Mouse (Mus musculus) MEL (cell line): Measurements from ENCODE around the gene Klhdc8a.

ENCODE experiments used
- CTCF ChIP-seq, 3 experiments: IDR thresholded peaks in 2 of 3; conservative IDR thresholded peaks in 1 of 3; 2 replicates each; pipeline ENCODE4 v1.5.1; 2011 to 2012; ENCODE audit warnings: low read length in 3 of 3, low read depth in 2 of 3, mild to moderate bottlenecking in 2 of 3, improper control_type of control experiment in 1 of 3, inconsistent platforms in 1 of 3, mixed read lengths in 1 of 3, moderate library complexity in 1 of 3; ENCODE audit not compliant: control insufficient read depth in 1 of 3, insufficient read depth in 1 of 3, poor library complexity in 1 of 3, severe bottlenecking in 1 of 3
- ETS1 ChIP-seq: IDR thresholded peaks from 2 replicates; pipeline ENCODE4 v1.6.1; 2012; ENCODE audit warnings: low read depth, mild to moderate bottlenecking, inconsistent platforms, low read length, improper control_type of control experiment, moderate library complexity
- GATA1 ChIP-seq: IDR thresholded peaks from 2 replicates; pipeline ENCODE4 v1.6.1; 2011; ENCODE audit warnings: low read depth, low read length, improper control_type of control experiment
- POLR2A ChIP-seq, 2 experiments: IDR thresholded peaks; 2 replicates each; pipeline ENCODE4 v1.6.1; 2011 to 2012; ENCODE audit warnings: low read length in 2 of 2, mild to moderate bottlenecking in 2 of 2, control low read depth in 1 of 2, improper control_type of control experiment in 1 of 2, low read depth in 1 of 2, moderate library complexity in 1 of 2; ENCODE audit not compliant: control insufficient read depth in 1 of 2, insufficient read depth in 1 of 2, poor library complexity in 1 of 2
- RAD21 ChIP-seq: IDR thresholded peaks from 2 replicates; pipeline ENCODE4 v1.6.1; 2011; ENCODE audit warnings: mild to moderate bottlenecking, low read depth, low read length, improper control_type of control experiment
- TAL1 ChIP-seq: IDR thresholded peaks from 2 replicates; pipeline ENCODE4 v1.6.1; 2012; ENCODE audit warnings: mild to moderate bottlenecking, inconsistent platforms, low read length, moderate library complexity, mixed read lengths
- TBP ChIP-seq: IDR thresholded peaks from 2 replicates; pipeline ENCODE4 v1.8.0; 2011; ENCODE audit warnings: low read depth, low read length, improper control_type of control experiment

- TF ChIP-seq ETS1 (no peak), TAL1 (no peak), CTCF (IDR thresholded peaks at IDR 0.05 in 2 of 3, conservative IDR thresholded peaks at IDR 0.05 in 1 of 3; ENCODE audit: control insufficient read depth in 1 of 3, insufficient read depth in 1 of 3, low read depth in 2 of 3, low read length in 3 of 3, poor library complexity in 1 of 3, severe bottlenecking in 1 of 3) (no peak), TBP (no peak), GATA1 (no peak), POLR2A (IDR thresholded peaks at IDR 0.05; ENCODE audit: control insufficient read depth in 1 of 2, insufficient read depth in 1 of 2, low read depth in 1 of 2, low read length in 2 of 2, poor library complexity in 1 of 2) (no peak), RAD21 (no peak)
Observed at GRCm38 (mm10) chr1:132333201-132333600, 34.8 kb downstream of the Klhdc8a start.
